Mouse (Mus musculus): Measurements from ENCODE around the gene Sh3bgrl3. TPM values are rescaled to one million over a fixed set of nuclear protein-coding genes. Genes with fewer than 3 reads are reported as not detected.
"Not testable (repeated sequence)": the region's sequence is repeated elsewhere in the genome, so short reads cannot be mapped to it uniquely, and the experiment has no call there.

Gene Sh3bgrl3
- total RNA-seq, 1 experiment = 96.5 TPM

- Histone ChIP-seq H3K36me3 (ENCODE audit: control insufficient read depth, insufficient read depth, low read length, poor library complexity, severe bottlenecking) (peaks cover 2% of the 10 kb centered on the region; the same call in 1 of the 2 replicates), H3K27ac (ENCODE audit: insufficient read depth, low read depth, low read length, poor library complexity, severe bottlenecking) (no peak overlapping the region), H3K4me1 (ENCODE audit: control insufficient read depth in 2 of 2, insufficient read depth in 2 of 2, low read length in 2 of 2, poor library complexity in 1 of 2) (no peaks in the 10 kb centered on the region), H3K9ac (ENCODE audit: insufficient read depth, low read depth, low read length, poor library complexity, severe bottlenecking) (no peak overlapping the region), H3K4me3 (ENCODE audit: insufficient read depth in 1 of 2, low read depth in 1 of 2, low read length in 2 of 2, poor library complexity in 1 of 2, severe bottlenecking in 1 of 2) (no peak overlapping the region), H3K9me3 (ENCODE audit: control insufficient read depth, insufficient read depth, low read depth, low read length) (no peaks in the 10 kb centered on the region)
- in situ Hi-C loops (cut with MboI; ENCODE audit: low sequenced_read_pairs in 2 of 2, unreplicated experiment in 2 of 2) = no loop called here
- no peak for DNase-seq (ENCODE audit: low read depth, low spot score)
- TF ChIP-seq MAFK (IDR thresholded peaks at IDR 0.05; ENCODE audit: insufficient read depth, low read depth, low read length) (no peak), CHD2 (IDR thresholded peaks at IDR 0.05; ENCODE audit: low read depth, low read length) (no peak), ZNF384 (IDR thresholded peaks at IDR 0.05; ENCODE audit: low read depth, low read length) (no peak)
These were observed 36.4 kb upstream of the Sh3bgrl3 start for GRCm38 (mm10) chr4:134165024-134165423.

- Histone ChIP-seq H3K36me3 (ENCODE audit: control insufficient read depth, insufficient read depth, low read length, poor library complexity, severe bottlenecking) (peaks cover 2% of the 10 kb centered on the region; the same call in 1 of the 2 replicates), H3K27ac (ENCODE audit: insufficient read depth, low read depth, low read length, poor library complexity, severe bottlenecking) (no peak overlapping the region), H3K4me3 (ENCODE audit: insufficient read depth in 1 of 2, low read depth in 1 of 2, low read length in 2 of 2, poor library complexity in 1 of 2, severe bottlenecking in 1 of 2) (no peak overlapping the region), H3K9ac (ENCODE audit: insufficient read depth, low read depth, low read length, poor library complexity, severe bottlenecking) (no peak overlapping the region), H3K4me1 (ENCODE audit: control insufficient read depth in 2 of 2, insufficient read depth in 2 of 2, low read length in 2 of 2, poor library complexity in 1 of 2) (no peaks in the 10 kb centered on the region), H3K9me3 (ENCODE audit: control insufficient read depth, insufficient read depth, low read depth, low read length) (no peaks in the 10 kb centered on the region)
- DNase-seq (ENCODE audit: low read depth, low spot score) = no peak
- in situ Hi-C loops (cut with MboI; ENCODE audit: low sequenced_read_pairs in 2 of 2, unreplicated experiment in 2 of 2) = no loop called here
- TF ChIP-seq MAFK (IDR thresholded peaks at IDR 0.05; ENCODE audit: insufficient read depth, low read depth, low read length) (no peak), HCFC1 (IDR thresholded peaks at IDR 0.05; ENCODE audit: borderline replicate concordance, insufficient read depth, low read length) (no peak), CHD2 (IDR thresholded peaks at IDR 0.05; ENCODE audit: low read depth, low read length) (no peak), ZNF384 (IDR thresholded peaks at IDR 0.05; ENCODE audit: low read depth, low read length) (no peak), ZC3H11A (IDR thresholded peaks at IDR 0.05; ENCODE audit: borderline replicate concordance, low read depth, low read length) (no peak)
These were observed 36.0 kb upstream of the Sh3bgrl3 start for GRCm38 (mm10) chr4:134164591-134164990.

GRCm38 (mm10) chr4:134160071-134160470 lies 31.5 kb upstream of the Sh3bgrl3 start:
- H3K36me3 ChIP-seq (ENCODE audit: control insufficient read depth, insufficient read depth, low read length, poor library complexity, severe bottlenecking); H3K9ac ChIP-seq (ENCODE audit: insufficient read depth, low read depth, low read length, poor library complexity, severe bottlenecking); H3K27ac ChIP-seq (ENCODE audit: insufficient read depth, low read depth, low read length, poor library complexity, severe bottlenecking); H3K4me1 ChIP-seq (ENCODE audit: control insufficient read depth in 2 of 2, insufficient read depth in 2 of 2, low read length in 2 of 2, poor library complexity in 1 of 2); in situ Hi-C loops (cut with MboI; ENCODE audit: low sequenced_read_pairs in 2 of 2, unreplicated experiment in 2 of 2); H3K9me3 ChIP-seq (ENCODE audit: control insufficient read depth, insufficient read depth, low read depth, low read length); H3K4me3 ChIP-seq (ENCODE audit: insufficient read depth in 1 of 2, low read depth in 1 of 2, low read length in 2 of 2, poor library complexity in 1 of 2, severe bottlenecking in 1 of 2); DNase-seq (ENCODE audit: low read depth, low spot score): not testable (repeated sequence)

- TF ChIP-seq ZNF384 (IDR thresholded peaks at IDR 0.05; ENCODE audit: low read depth, low read length) (no peak), MAFK (IDR thresholded peaks at IDR 0.05; ENCODE audit: insufficient read depth, low read depth, low read length) (no peak), ZC3H11A (IDR thresholded peaks at IDR 0.05; ENCODE audit: borderline replicate concordance, low read depth, low read length) (no peak), CHD2 (IDR thresholded peaks at IDR 0.05; ENCODE audit: low read depth, low read length) (no peak), HCFC1 (IDR thresholded peaks at IDR 0.05; ENCODE audit: borderline replicate concordance, insufficient read depth, low read length) (no peak)
- Histone ChIP-seq H3K27ac (ENCODE audit: insufficient read depth, low read depth, low read length, poor library complexity, severe bottlenecking) (no peak overlapping the region), H3K4me1 (ENCODE audit: control insufficient read depth in 2 of 2, insufficient read depth in 2 of 2, low read length in 2 of 2, poor library complexity in 1 of 2) (no peaks in the 10 kb centered on the region), H3K9me3 (ENCODE audit: control insufficient read depth, insufficient read depth, low read depth, low read length) (no peaks in the 10 kb centered on the region), H3K4me3 (ENCODE audit: insufficient read depth in 1 of 2, low read depth in 1 of 2, low read length in 2 of 2, poor library complexity in 1 of 2, severe bottlenecking in 1 of 2) (no peak overlapping the region), H3K36me3 (ENCODE audit: control insufficient read depth, insufficient read depth, low read length, poor library complexity, severe bottlenecking) (peaks cover 16% of the 10 kb centered on the region), H3K9ac (ENCODE audit: insufficient read depth, low read depth, low read length, poor library complexity, severe bottlenecking) (no peak overlapping the region)
- no peak for DNase-seq (ENCODE audit: low read depth, low spot score)
- in situ Hi-C loops (cut with MboI; ENCODE audit: low sequenced_read_pairs in 2 of 2, unreplicated experiment in 2 of 2) = no loop called here
These were observed 30.2 kb upstream of the Sh3bgrl3 start for GRCm38 (mm10) chr4:134158774-134159173.

GRCm38 (mm10) chr4:134157558-134157957 lies 29.0 kb upstream of the Sh3bgrl3 start:
- no peak overlapping the region for H3K27ac ChIP-seq (ENCODE audit: insufficient read depth, low read depth, low read length, poor library complexity, severe bottlenecking)
- in situ Hi-C loops (cut with MboI; ENCODE audit: low sequenced_read_pairs in 2 of 2, unreplicated experiment in 2 of 2) = no loop called here
- peaks cover 16% of the 10 kb centered on the region for H3K36me3 ChIP-seq (ENCODE audit: control insufficient read depth, insufficient read depth, low read length, poor library complexity, severe bottlenecking)
- no peak for DNase-seq (ENCODE audit: low read depth, low spot score)
- no peak overlapping the region for H3K4me3 ChIP-seq (ENCODE audit: insufficient read depth in 1 of 2, low read depth in 1 of 2, low read length in 2 of 2, poor library complexity in 1 of 2, severe bottlenecking in 1 of 2)
- TF ChIP-seq HCFC1 (IDR thresholded peaks at IDR 0.05; ENCODE audit: borderline replicate concordance, insufficient read depth, low read length) (no peak), CHD2 (IDR thresholded peaks at IDR 0.05; ENCODE audit: low read depth, low read length) (no peak), ZC3H11A (IDR thresholded peaks at IDR 0.05; ENCODE audit: borderline replicate concordance, low read depth, low read length) (no peak), MAFK (IDR thresholded peaks at IDR 0.05; ENCODE audit: insufficient read depth, low read depth, low read length) (no peak), ZNF384 (IDR thresholded peaks at IDR 0.05; ENCODE audit: low read depth, low read length) (no peak)
- no peaks in the 10 kb centered on the region for H3K9me3 ChIP-seq (ENCODE audit: control insufficient read depth, insufficient read depth, low read depth, low read length)
- H3K4me1 ChIP-seq (ENCODE audit: control insufficient read depth in 2 of 2, insufficient read depth in 2 of 2, low read length in 2 of 2, poor library complexity in 1 of 2) = no peaks in the 10 kb centered on the region
- no peak overlapping the region for H3K9ac ChIP-seq (ENCODE audit: insufficient read depth, low read depth, low read length, poor library complexity, severe bottlenecking)
